Mouse (Mus musculus) embryonic facial prominence, embryonic 11.5 days (tissue): ENCODE measurements around the gene Scaf8. TPM values are rescaled to one million over a fixed set of nuclear protein-coding genes. Genes with fewer than 3 reads are reported as not detected.
"Not testable (repeated sequence)": the region's sequence is repeated elsewhere in the genome, so short reads cannot be mapped to it uniquely, and the experiment has no call there.

Experiments used
- ATAC-seq: fragments of 200-750 bp; cut with Nextera tagmentation; replicated peaks from 2 replicates; pipeline ENCODE4 v1.8.0; 2017; ENCODE audit warnings: low read depth; ENCODE audit not compliant: insufficient number of reproducible peaks, low FRiP score, low TSS enrichment
- DNase-seq: peaks from one replicate; pipeline ENCODE4 v3.0.0-alpha.2; 2015; ENCODE audit warnings: low spot score
- H3K27ac ChIP-seq: fragments of 300-500 bp; sonication (generic); replicated peaks from 2 replicates; pipeline ENCODE4 v1.5.1; 2014; ENCODE audit warnings: mild to moderate bottlenecking, low read depth, low read length, control low read depth
- H3K27me3 ChIP-seq: fragments of 300-500 bp; sonication (generic); 2 replicates; pipeline ENCODE4 v1.6.1; 2014; ENCODE audit warnings: mild to moderate bottlenecking, low read length, moderate library complexity, mixed read lengths; ENCODE audit not compliant: control insufficient read depth, insufficient read depth
- H3K36me3 ChIP-seq: fragments of 300-500 bp; sonication (generic); replicated peaks from 2 replicates; pipeline ENCODE4 v1.6.1; 2014; ENCODE audit warnings: low read depth, mild to moderate bottlenecking, low read length, moderate library complexity, mixed read lengths; ENCODE audit not compliant: control insufficient read depth, insufficient read depth
- H3K4me1 ChIP-seq: fragments of 300-500 bp; sonication (generic); 2 replicates; pipeline ENCODE4 v1.6.1; 2014; ENCODE audit warnings: low read length, mixed read lengths; ENCODE audit not compliant: control insufficient read depth, insufficient read depth
- H3K4me2 ChIP-seq: fragments of 300-500 bp; sonication (generic); 2 replicates; pipeline ENCODE4 v1.6.1; 2014; ENCODE audit warnings: low read depth, mild to moderate bottlenecking, control low read depth, low read length, moderate library complexity
- H3K4me3 ChIP-seq: fragments of 300-500 bp; sonication (generic); 2 replicates; pipeline ENCODE4 v1.5.1; 2014; ENCODE audit warnings: low read depth, low read length, control low read depth
- H3K9ac ChIP-seq: fragments of 300-500 bp; sonication (generic); replicated peaks from 2 replicates; pipeline ENCODE4 v1.6.1; 2014; ENCODE audit warnings: mild to moderate bottlenecking, control low read depth, low read length
- H3K9me3 ChIP-seq: fragments of 300-500 bp; sonication (generic); replicated peaks from 2 replicates; pipeline ENCODE4 v1.6.1; 2016; ENCODE audit warnings: mild to moderate bottlenecking, low read length, inconsistent platforms, mixed read lengths; ENCODE audit not compliant: control insufficient read depth
- WGBS: fragments of 180-500 bp; shearing (Covaris S2); extraction: QIAGEN DNeasy Blood & Tissue Kit; methylation state at CpG from one replicate; pipeline ENCODE4 v1.1.7; 2014; 5-methylcytosine and 5-hydroxymethylcytosine counted together
- polyA plus RNA-seq: library from polyadenylated mRNA; unstranded; fragments of >200 nt; fragmentation: Nextera tagmentation; extraction: Ambion mirVana; gene quantifications from 2 replicates; pipeline ENCODE4 v1.2.1, GENCODE M21; 2014

The Scaf8 gene
- polyA plus RNA-seq, 1 experiment from 2014 or later = 28.5 TPM

- no peak overlapping the region for H3K9ac ChIP-seq
- H3K27ac ChIP-seq = no peak overlapping the region
- ATAC-seq = no peak
- H3K36me3 ChIP-seq = no peaks in the 10 kb centered on the region
- DNase-seq = no peak
- H3K9me3 ChIP-seq = no peaks in the 10 kb centered on the region
- no peak overlapping the region for H3K4me3 ChIP-seq
- no peaks in the 10 kb centered on the region for H3K27me3 ChIP-seq
- 94% methylated on average over 3 of the region's 3 CpGs for WGBS
- no peak overlapping the region for H3K4me2 ChIP-seq
- H3K4me1 ChIP-seq = no peaks in the 10 kb centered on the region
Observed at GRCm38 (mm10) chr17:3129791-3130190, 15.0 kb downstream of the Scaf8 start.

DNA sequence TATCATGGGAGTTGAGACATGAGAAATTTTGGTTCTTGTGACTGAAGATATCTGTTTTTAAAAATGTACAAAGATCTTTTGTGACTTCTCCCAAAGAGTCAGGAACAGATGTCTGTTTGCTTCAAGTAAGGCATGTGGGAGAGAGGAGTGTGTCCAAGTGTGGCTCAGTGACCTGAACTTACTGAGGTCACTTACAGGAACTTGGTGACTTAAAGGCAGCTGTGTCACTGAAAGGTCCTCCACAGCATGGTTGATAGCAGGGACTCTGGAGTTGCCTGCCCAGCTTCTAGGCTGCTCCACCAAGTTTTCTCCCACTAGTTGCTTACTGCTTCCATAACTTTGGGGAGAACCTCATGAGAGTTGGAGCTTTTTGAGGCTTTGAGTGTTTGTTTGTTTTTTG is 20.6 kb downstream of the Scaf8 start:
- H3K36me3 ChIP-seq = no peaks in the 10 kb centered on the region
- no peak overlapping the region for H3K9ac ChIP-seq
- H3K4me3 ChIP-seq = no peak overlapping the region
- ATAC-seq (no peak), DNase-seq (no peak)
- H3K4me1 ChIP-seq = no peaks in the 10 kb centered on the region
- no peaks in the 10 kb centered on the region for H3K9me3 ChIP-seq
- H3K27me3 ChIP-seq = no peaks in the 10 kb centered on the region
- no peak overlapping the region for H3K27ac ChIP-seq
- no peak overlapping the region for H3K4me2 ChIP-seq

DNA sequence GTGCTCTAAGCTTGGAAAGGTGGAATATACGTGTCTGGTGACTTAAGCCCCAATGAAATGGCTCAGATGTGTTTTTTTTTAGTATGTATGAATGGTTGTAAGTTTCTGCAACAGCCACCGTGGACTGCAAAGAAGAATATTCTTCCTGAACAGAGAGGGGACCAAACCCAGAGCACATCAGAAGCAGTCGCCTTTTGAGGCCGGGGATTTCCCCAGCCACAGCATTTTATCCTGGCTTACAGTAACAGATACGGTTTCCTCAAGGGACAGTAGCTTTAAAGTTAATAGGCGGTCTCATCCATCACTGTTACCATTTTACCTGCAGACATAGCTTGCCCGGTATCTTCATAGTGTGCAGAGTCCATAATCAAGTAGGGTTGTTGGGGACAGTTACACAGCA is 21.4 kb downstream of the Scaf8 start:
- Histone ChIP-seq H3K27ac (no peak overlapping the region), H3K4me2 (no peak overlapping the region), H3K36me3 (no peaks in the 10 kb centered on the region), H3K27me3 (no peaks in the 10 kb centered on the region), H3K4me3 (no peak overlapping the region), H3K4me1 (no peaks in the 10 kb centered on the region), H3K9ac (no peak overlapping the region), H3K9me3 (no peaks in the 10 kb centered on the region)
- DNase-seq (no peak), ATAC-seq (no peak)
- WGBS = 89% methylated on average over 7 of the region's 7 CpGs

DNA sequence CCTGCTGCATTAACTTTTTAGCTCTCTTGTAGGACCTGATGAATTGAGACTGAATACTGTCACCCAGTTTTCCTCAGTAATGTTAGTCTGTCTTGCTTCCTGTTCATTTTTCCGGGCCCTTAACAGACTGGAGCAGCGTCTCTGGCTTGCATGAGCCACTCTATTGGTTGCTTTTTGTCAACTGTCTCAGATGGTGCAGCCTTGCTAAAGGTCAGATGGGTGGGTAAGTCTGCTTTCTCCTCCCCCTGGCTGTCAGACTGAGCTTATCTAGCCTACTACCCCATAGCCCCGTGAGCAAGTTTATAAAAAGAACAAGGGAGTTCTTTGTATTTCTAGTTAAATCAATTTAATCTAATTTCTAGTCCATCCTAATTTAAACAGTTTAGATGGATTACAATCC is 23.6 kb downstream of the Scaf8 start:
- no peaks in the 10 kb centered on the region for H3K4me1 ChIP-seq

DNA sequence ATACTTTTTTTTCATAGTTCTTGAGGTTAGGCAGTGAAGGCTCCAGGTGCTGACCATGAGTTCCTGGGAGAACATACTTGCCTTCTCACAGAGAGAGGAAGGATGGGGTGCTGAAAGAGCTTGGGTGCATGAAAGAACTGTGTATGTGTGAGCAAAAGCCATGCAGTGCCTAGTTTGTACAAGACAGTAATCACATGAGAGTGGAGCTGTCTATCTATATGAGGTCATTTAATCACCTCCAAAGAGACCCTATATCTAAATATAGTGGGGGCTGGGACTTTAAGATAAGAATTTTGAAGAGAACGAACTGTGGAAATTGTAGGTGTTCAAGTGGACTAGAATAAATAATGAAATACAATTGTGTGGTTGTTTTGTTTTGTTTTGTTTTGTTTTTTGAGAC is 25.3 kb downstream of the Scaf8 start:
- Histone ChIP-seq H3K4me3 (no peak overlapping the region), H3K9me3 (no peaks in the 10 kb centered on the region), H3K36me3 (no peaks in the 10 kb centered on the region), H3K27me3 (no peaks in the 10 kb centered on the region), H3K9ac (no peak overlapping the region), H3K27ac (no peak overlapping the region), H3K4me1 (no peaks in the 10 kb centered on the region), H3K4me2 (no peak overlapping the region)
- DNase-seq (no peak), ATAC-seq (no peak)
- 97% methylated on average over 1 of the region's 1 CpGs for WGBS

More for the DNA sequence above, 23.6 kb downstream of the Scaf8 start:
- Histone ChIP-seq H3K27ac (no peak overlapping the region), H3K4me2 (no peak overlapping the region), H3K27me3 (no peaks in the 10 kb centered on the region), H3K4me3 (no peak overlapping the region), H3K9me3 (no peaks in the 10 kb centered on the region), H3K36me3 (no peaks in the 10 kb centered on the region), H3K9ac (no peak overlapping the region)
- WGBS = 57% methylated on average over 3 of the region's 3 CpGs
- DNase-seq (no peak), ATAC-seq (no peak)

GRCm38 (mm10) chr17:3148853-3149252 is 34.1 kb downstream of the Scaf8 start:
- H3K27ac ChIP-seq = no peak overlapping the region
- H3K4me1 ChIP-seq = no peaks in the 10 kb centered on the region
- 89% methylated on average over 1 of the region's 1 CpGs for whole genome bisulfite sequencing
- ATAC-seq (no peak), DNase-seq (no peak)
- no peaks in the 10 kb centered on the region for H3K27me3 ChIP-seq
- no peak overlapping the region for H3K9ac ChIP-seq
- H3K9me3 ChIP-seq = no peaks in the 10 kb centered on the region
- H3K4me3 ChIP-seq = no peak overlapping the region
- H3K36me3 ChIP-seq = no peaks in the 10 kb centered on the region; the same call in 1 of the 2 replicates
- no peak overlapping the region for H3K4me2 ChIP-seq

- H3K4me1 ChIP-seq = no peaks in the 10 kb centered on the region
- no peak overlapping the region for H3K4me3 ChIP-seq
- no peaks in the 10 kb centered on the region; the same call in 1 of the 2 replicates for H3K36me3 ChIP-seq
- no peaks in the 10 kb centered on the region for H3K9me3 ChIP-seq
- H3K27ac ChIP-seq = no peak overlapping the region
- no peaks in the 10 kb centered on the region for H3K27me3 ChIP-seq
- no peak overlapping the region for H3K4me2 ChIP-seq
- DNase-seq (no peak), ATAC-seq (no peak)
- no peak overlapping the region for H3K9ac ChIP-seq
- WGBS = 90% methylated on average over 1 of the region's 1 CpGs
Observed at GRCm38 (mm10) chr17:3149541-3149940, 34.8 kb downstream of the Scaf8 start.

DNA sequence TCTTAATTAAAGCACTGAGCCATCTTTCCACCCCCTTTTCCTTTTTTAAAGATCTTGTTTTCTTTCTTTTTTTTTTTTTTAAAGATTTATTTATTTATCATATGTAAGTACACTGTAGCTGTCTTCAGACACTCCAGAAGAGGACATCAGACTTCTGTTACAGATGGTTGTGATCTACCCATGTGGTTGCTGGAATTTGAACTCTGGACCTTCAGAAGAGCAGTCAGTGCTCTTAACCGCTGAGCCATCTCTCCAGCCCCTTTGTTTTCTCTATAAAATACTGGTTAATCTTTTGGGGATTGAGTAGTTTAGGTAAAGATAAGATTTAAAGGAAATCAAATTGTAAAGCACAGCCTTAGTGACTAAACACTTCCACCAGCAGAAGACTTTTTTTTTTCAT is 35.9 kb downstream of the Scaf8 start:
- 81% methylated on average over 1 of the region's 1 CpGs for WGBS
- not testable (repeated sequence) for H3K4me2 ChIP-seq, H3K9me3 ChIP-seq, ATAC-seq, H3K4me3 ChIP-seq, H3K27ac ChIP-seq, H3K27me3 ChIP-seq, H3K9ac ChIP-seq, H3K36me3 ChIP-seq, DNase-seq, H3K4me1 ChIP-seq
